Mouse (Mus musculus): Measurements from ENCODE around the gene Ppfibp2. TPM values are rescaled to one million over a fixed set of nuclear protein-coding genes. Genes with fewer than 3 reads are reported as not detected.

Gene Ppfibp2
- polyA plus RNA-seq, 1 experiment from 2014 or later = 3.0 TPM

- peaks cover 17% of the 10 kb centered on the region for H3K4me1 ChIP-seq (replicated peaks)
- no peak for ATAC-seq (ENCODE audit: low read depth)
- 51% methylated on average over 2 of the region's 2 CpGs for WGBS (ENCODE audit: insufficient replicate concordance)
Observed at GRCm38 (mm10) chr7:107592641-107593040, 2.4 kb upstream of the Ppfibp2 start.

GRCm38 (mm10) chr7:107593904-107594303 is 1.1 kb upstream of the Ppfibp2 start:
- Histone ChIP-seq H3K4me3 (replicated peaks) (peak overlapping the region; percentile 58; the same call in 1 of the 2 replicates), H3K27ac (peak overlapping the region; percentile 66; the same call in 1 of the 2 replicates), H3K9me3 (replicated peaks) (no peaks in the 10 kb centered on the region), H3K4me1 (replicated peaks) (peaks cover 20% of the 10 kb centered on the region), H3K9ac (no peak overlapping the region), H3K4me2 (peak overlapping the region; percentile 77), H3K27me3 (no peaks in the 10 kb centered on the region), H3K36me3 (no peaks in the 10 kb centered on the region)
- 10% methylated on average over 7 of the region's 7 CpGs for WGBS (ENCODE audit: insufficient replicate concordance)
- no peak for ATAC-seq (ENCODE audit: low read depth)
- no peak for DNase-seq

More at GRCm38 (mm10) chr7:107592641-107593040, 2.4 kb upstream of the Ppfibp2 start:
- Histone ChIP-seq H3K4me3 (replicated peaks) (no peak overlapping the region), H3K27me3 (no peaks in the 10 kb centered on the region), H3K27ac (no peak overlapping the region), H3K4me2 (no peak overlapping the region), H3K9me3 (replicated peaks) (no peaks in the 10 kb centered on the region), H3K36me3 (no peaks in the 10 kb centered on the region), H3K9ac (no peak overlapping the region)
- no peak for DNase-seq

GRCm38 (mm10) chr7:107594325-107594856 is 616 bp upstream of the Ppfibp2 start:
- Histone ChIP-seq H3K4me2 (peak overlapping the region; percentile 77), H3K4me1 (replicated peaks) (peaks cover 20% of the 10 kb centered on the region), H3K36me3 (no peaks in the 10 kb centered on the region), H3K27ac (peak overlapping the region; percentile 66), H3K4me3 (replicated peaks) (peak overlapping the region; percentile 58), H3K9me3 (replicated peaks) (no peaks in the 10 kb centered on the region), H3K9ac (peak overlapping the region; percentile 54), H3K27me3 (no peaks in the 10 kb centered on the region)
- DNase-seq = peak; percentile 18
- 2% methylated on average over 16 of the region's 16 CpGs for WGBS (ENCODE audit: insufficient replicate concordance)
- ATAC-seq (ENCODE audit: low read depth) = peak; percentile 62

GRCm38 (mm10) chr7:107595426-107595825 is 419 bp downstream of the Ppfibp2 start:
- no peaks in the 10 kb centered on the region for H3K36me3 ChIP-seq
- WGBS (ENCODE audit: insufficient replicate concordance) = 15% methylated on average over 13 of the region's 13 CpGs
- peak overlapping the region; percentile 58 for H3K4me3 ChIP-seq (replicated peaks)
- H3K27ac ChIP-seq = no peak overlapping the region
- H3K9me3 ChIP-seq (replicated peaks) = no peaks in the 10 kb centered on the region
- peak overlapping the region; percentile 77 for H3K4me2 ChIP-seq
- H3K27me3 ChIP-seq = no peaks in the 10 kb centered on the region
- ATAC-seq (ENCODE audit: low read depth) (no peak), DNase-seq (no peak)
- peaks cover 20% of the 10 kb centered on the region for H3K4me1 ChIP-seq (replicated peaks)
- H3K9ac ChIP-seq = peak overlapping the region; percentile 54

DNA sequence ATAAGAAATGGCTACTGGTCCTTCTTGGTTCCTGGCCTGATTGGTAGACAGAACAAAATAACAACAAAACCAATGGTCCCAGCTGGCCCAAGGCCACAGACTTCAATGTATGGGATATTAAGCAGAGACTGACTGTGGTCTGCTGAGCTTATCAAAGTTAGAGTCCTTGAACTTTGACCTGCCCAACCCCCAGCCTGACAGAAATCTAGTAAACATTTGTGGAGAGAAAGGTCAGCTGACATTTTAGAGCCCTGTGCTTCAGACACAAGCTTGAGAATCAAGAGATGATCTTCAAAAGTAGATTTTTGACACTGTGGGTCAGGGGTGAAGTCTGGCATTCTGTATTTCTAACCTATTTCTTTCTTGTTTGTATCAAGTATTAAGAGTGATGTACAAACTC is 1.7 kb downstream of the Ppfibp2 start:
- no peak overlapping the region for H3K27ac ChIP-seq
- H3K9me3 ChIP-seq (replicated peaks) = no peaks in the 10 kb centered on the region
- no peaks in the 10 kb centered on the region for H3K36me3 ChIP-seq
- H3K4me1 ChIP-seq (replicated peaks) = peaks cover 20% of the 10 kb centered on the region
- no peak overlapping the region for H3K9ac ChIP-seq
- H3K4me3 ChIP-seq (replicated peaks) = no peak overlapping the region
- H3K27me3 ChIP-seq = no peaks in the 10 kb centered on the region
- DNase-seq (no peak), ATAC-seq (ENCODE audit: low read depth) (no peak)
- H3K4me2 ChIP-seq = peak overlapping the region; percentile 22

DNA sequence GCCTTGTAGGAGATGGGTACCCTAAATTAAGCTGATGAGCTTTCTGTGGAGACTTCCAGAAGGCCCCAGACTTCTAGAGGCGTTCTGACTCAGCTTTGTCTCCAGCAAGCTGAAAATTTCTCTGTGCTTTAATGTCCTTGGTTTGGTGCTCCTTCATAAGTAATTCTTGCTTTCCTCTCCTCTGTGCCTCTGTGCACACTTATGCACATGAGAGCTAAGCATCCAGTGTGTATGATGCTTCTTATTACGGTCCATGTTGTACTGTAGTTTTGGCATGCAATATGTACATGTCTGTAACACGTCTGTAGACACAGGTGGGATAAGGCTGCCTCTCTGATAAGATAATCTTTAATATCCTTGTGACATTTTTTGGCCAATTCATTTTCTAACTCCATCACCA is 2.9 kb downstream of the Ppfibp2 start:
- DNase-seq (no peak), ATAC-seq (ENCODE audit: low read depth) (no peak)
- Histone ChIP-seq H3K4me1 (replicated peaks) (peaks cover 20% of the 10 kb centered on the region), H3K9ac (no peak overlapping the region), H3K4me3 (replicated peaks) (no peak overlapping the region), H3K27me3 (no peaks in the 10 kb centered on the region), H3K36me3 (no peaks in the 10 kb centered on the region), H3K9me3 (replicated peaks) (no peaks in the 10 kb centered on the region), H3K27ac (no peak overlapping the region), H3K4me2 (no peak overlapping the region)
- WGBS (ENCODE audit: insufficient replicate concordance) = 65% methylated on average over 3 of the region's 3 CpGs

GRCm38 (mm10) chr7:107600651-107601050 is 5.6 kb downstream of the Ppfibp2 start:
- no peaks in the 10 kb centered on the region for H3K36me3 ChIP-seq
- no peak overlapping the region for H3K9ac ChIP-seq
- H3K4me1 ChIP-seq (replicated peaks) = peaks cover 3% of the 10 kb centered on the region; the same call in 1 of the 2 replicates
- no peak overlapping the region for H3K4me2 ChIP-seq
- no peak for DNase-seq
- H3K27ac ChIP-seq = no peak overlapping the region
- H3K9me3 ChIP-seq (replicated peaks) = no peaks in the 10 kb centered on the region
- H3K27me3 ChIP-seq = no peaks in the 10 kb centered on the region
- 40% methylated on average over 5 of the region's 5 CpGs for WGBS (ENCODE audit: insufficient replicate concordance)
- H3K4me3 ChIP-seq (replicated peaks) = no peak overlapping the region
- no peak for ATAC-seq (ENCODE audit: low read depth)

DNA sequence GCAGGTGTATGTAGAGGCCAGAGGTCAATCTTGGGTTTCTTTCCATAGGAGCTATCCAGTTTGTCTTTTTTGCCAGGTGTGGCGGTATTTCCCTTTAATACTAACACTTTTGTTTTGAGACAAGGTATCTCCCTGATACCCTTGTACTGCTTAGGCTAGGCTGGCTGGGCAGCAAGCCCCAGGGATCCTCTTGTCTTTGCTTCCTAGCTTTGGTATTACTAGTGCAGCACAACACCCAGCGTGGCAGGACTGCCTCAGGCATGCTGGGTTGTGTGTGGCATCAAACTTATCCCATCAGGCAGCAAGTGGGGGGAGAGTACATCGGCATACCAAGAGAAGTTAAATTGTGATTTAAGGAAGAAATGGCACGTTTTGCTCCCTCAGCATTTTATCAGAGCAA is 7.5 kb downstream of the Ppfibp2 start:
- 64% methylated on average over 4 of the region's 4 CpGs for WGBS (ENCODE audit: insufficient replicate concordance)
- Histone ChIP-seq H3K4me3 (replicated peaks) (no peak overlapping the region), H3K27me3 (no peaks in the 10 kb centered on the region), H3K4me2 (no peak overlapping the region), H3K9ac (no peak overlapping the region), H3K36me3 (no peaks in the 10 kb centered on the region), H3K9me3 (replicated peaks) (no peaks in the 10 kb centered on the region), H3K27ac (no peak overlapping the region), H3K4me1 (replicated peaks) (peaks cover 3% of the 10 kb centered on the region; the same call in 1 of the 2 replicates)
- DNase-seq (no peak), ATAC-seq (ENCODE audit: low read depth) (no peak)

DNA sequence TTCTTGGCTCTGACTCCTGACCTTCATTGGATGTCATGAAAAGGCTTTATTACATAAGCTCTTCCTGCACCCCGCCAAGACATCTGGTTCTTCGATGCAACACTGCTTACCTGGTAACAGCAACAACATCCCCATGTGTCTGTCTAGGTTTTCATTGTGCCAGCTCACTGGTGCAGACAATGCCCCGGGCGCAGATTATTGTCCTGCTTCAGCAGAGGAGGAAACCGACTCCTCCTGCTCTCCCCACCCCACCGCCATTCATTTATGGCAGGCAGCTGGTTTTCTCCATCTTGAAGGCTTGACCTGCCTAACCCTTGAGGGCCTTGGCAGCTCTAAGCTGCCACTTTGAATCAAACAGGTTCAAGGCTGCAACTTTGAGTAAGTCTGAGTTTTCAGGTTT is 7.9 kb downstream of the Ppfibp2 start:
- H3K4me2 ChIP-seq = no peak overlapping the region
- ATAC-seq (ENCODE audit: low read depth) = no peak

DNA sequence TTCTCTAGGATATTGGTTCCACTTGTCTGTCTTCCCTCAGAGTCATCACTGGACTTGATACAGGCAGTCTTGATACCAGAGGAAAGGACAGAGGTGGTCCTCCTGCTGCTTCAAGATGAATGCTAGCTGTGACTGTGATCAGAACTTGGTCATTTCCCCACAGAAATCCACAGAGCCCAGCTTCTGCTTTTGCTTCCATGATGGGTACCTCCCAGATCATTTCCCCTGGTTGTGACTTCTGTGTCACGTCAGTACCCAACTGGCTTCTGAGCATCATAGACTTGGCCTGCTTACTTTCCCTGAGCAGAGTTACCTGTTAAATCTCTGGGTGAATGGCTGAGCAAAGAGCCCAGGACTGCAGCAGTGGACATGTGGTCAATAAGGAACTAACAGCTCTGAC is 12.8 kb downstream of the Ppfibp2 start:
- no peak overlapping the region for H3K27ac ChIP-seq
- no peaks in the 10 kb centered on the region for H3K36me3 ChIP-seq
- H3K27me3 ChIP-seq = no peaks in the 10 kb centered on the region
- DNase-seq (no peak), ATAC-seq (ENCODE audit: low read depth) (no peak)
- H3K9ac ChIP-seq = no peak overlapping the region
- H3K4me2 ChIP-seq = no peak overlapping the region
- no peak overlapping the region for H3K4me3 ChIP-seq (replicated peaks)
- 53% methylated on average over 1 of the region's 1 CpGs for WGBS (ENCODE audit: insufficient replicate concordance)
- H3K4me1 ChIP-seq (replicated peaks) = 0 out of 2 replicates have a peak, but pooled peaks cover 4% of the 10 kb centered on the region
- H3K9me3 ChIP-seq (replicated peaks) = no peaks in the 10 kb centered on the region

More for the DNA sequence above, 7.9 kb downstream of the Ppfibp2 start:
- no peak overlapping the region for H3K27ac ChIP-seq
- no peak overlapping the region for H3K4me3 ChIP-seq (replicated peaks)
- no peaks in the 10 kb centered on the region for H3K9me3 ChIP-seq (replicated peaks)
- no peak for DNase-seq
- H3K4me1 ChIP-seq (replicated peaks) = peaks cover 3% of the 10 kb centered on the region; the same call in 1 of the 2 replicates
- no peak overlapping the region for H3K9ac ChIP-seq
- no peaks in the 10 kb centered on the region for H3K27me3 ChIP-seq
- WGBS (ENCODE audit: insufficient replicate concordance) = 78% methylated on average over 6 of the region's 6 CpGs
- H3K36me3 ChIP-seq = no peaks in the 10 kb centered on the region

DNA sequence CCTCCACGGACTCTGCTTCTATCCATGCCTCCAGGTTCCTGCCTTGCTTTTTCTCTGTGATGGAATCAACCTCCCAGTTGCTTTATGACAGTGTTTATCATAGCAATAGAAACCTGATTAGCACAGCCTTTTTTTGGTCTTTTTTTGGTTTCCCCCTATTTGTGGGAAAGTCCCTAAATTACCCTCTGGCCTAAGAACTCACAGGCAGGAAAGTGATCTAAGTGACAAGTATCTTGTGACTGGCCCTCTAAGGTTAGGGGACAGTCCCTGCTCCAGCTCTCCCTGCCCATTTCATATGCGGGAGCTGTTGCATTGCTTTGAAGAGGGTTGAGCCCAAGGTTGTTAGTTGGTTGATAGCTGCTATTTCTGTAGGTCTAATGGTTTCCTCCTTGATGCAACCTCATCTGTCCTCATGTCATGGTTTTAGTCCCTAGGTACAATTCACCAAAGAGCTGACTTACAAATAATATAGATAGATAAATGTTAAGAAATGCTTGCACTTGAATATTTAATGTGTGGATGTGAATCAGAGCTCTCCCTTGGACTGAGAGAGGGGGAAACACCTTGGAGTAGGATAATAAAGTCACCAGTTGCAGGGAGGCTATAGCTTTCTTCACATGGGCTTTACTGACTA is 14.7 kb downstream of the Ppfibp2 start:
- Histone ChIP-seq H3K9ac (no peak overlapping the region), H3K4me1 (replicated peaks) (0 out of 2 replicates have a peak, but pooled peaks cover 4% of the 10 kb centered on the region), H3K4me3 (replicated peaks) (no peak overlapping the region), H3K36me3 (no peaks in the 10 kb centered on the region), H3K27ac (no peak overlapping the region), H3K27me3 (no peaks in the 10 kb centered on the region), H3K9me3 (replicated peaks) (no peaks in the 10 kb centered on the region), H3K4me2 (no peak overlapping the region)
- ATAC-seq (ENCODE audit: low read depth) (no peak), DNase-seq (no peak)
- 64% methylated on average over 2 of the region's 2 CpGs for WGBS (ENCODE audit: insufficient replicate concordance)

DNA sequence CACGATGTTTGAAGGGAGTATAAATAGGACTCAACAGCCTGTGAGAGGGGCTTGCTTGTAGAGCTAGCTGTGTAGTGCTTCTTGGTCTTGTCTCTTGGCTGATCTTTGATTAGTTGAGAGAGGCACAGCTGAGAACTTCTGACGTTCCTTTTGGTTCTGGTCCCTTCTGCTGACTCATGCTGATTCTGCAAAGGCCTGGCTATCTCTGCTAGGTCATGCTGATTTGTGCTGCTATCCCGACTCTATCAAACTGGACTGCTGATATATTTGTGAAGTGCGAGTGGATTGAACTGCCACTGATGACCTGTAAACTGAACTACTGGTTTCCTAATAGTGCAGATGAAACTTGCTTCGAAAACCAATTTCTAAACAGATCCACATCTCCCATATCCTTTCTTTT is 15.9 kb downstream of the Ppfibp2 start:
- Histone ChIP-seq H3K9me3 (replicated peaks) (no peaks in the 10 kb centered on the region), H3K4me1 (replicated peaks) (0 out of 2 replicates have a peak, but pooled peaks cover 4% of the 10 kb centered on the region), H3K27ac (no peak overlapping the region), H3K36me3 (no peaks in the 10 kb centered on the region), H3K4me3 (replicated peaks) (no peak overlapping the region), H3K9ac (no peak overlapping the region), H3K4me2 (no peak overlapping the region), H3K27me3 (no peaks in the 10 kb centered on the region)
- ATAC-seq (ENCODE audit: low read depth) (no peak), DNase-seq (no peak)
- WGBS (ENCODE audit: insufficient replicate concordance) = 45% methylated on average over 5 of the region's 5 CpGs
